Mouse (Mus musculus) E14TG2a.4 (cell line): ENCODE data around the gene Cacng2.

Experiments used
- CTCF ChIP-seq: conservative IDR thresholded peaks from 2 replicates; pipeline ENCODE4 v1.5.1; 2014; ENCODE audit warnings: low read length
- NANOG ChIP-seq: IDR thresholded peaks from 2 replicates; pipeline ENCODE4 v1.6.1; 2014; ENCODE audit warnings: borderline replicate concordance, low read length, mixed read lengths
- POU5F1 ChIP-seq: IDR thresholded peaks from 2 replicates; pipeline ENCODE4 v1.6.1; 2014; ENCODE audit warnings: low read length, borderline replicate concordance

GRCm38 (mm10) chr15:77960693-77961092, 159.1 kb downstream of the Cacng2 start:
- TF ChIP-seq CTCF (no peak), POU5F1 (no peak), NANOG (no peak)
